Mouse (Mus musculus) midbrain, embryonic 13.5 days (tissue): Measurements from ENCODE around the gene Tmem51. TPM values are rescaled to one million over a fixed set of nuclear protein-coding genes. Genes with fewer than 3 reads are reported as not detected.
A peak's percentile ranks its signal among the peaks of the same experiment; 100 is the strongest.

Experiments used
- ATAC-seq: fragments of 200-750 bp; cut with Nextera tagmentation; 2 replicates; pipeline ENCODE4 v1.8.0; 2017; ENCODE audit warnings: mild to moderate bottlenecking, moderate TSS enrichment, moderate library complexity
- H3K27ac ChIP-seq: fragments of 300-500 bp; sonication (generic); 2 replicates; pipeline ENCODE4 v1.5.1; 2015; ENCODE audit warnings: inconsistent platforms, mild to moderate bottlenecking, moderate library complexity
- H3K27me3 ChIP-seq: fragments of 300-500 bp; sonication (generic); 2 replicates; pipeline ENCODE4 v1.6.1; 2015; ENCODE audit warnings: mild to moderate bottlenecking, inconsistent platforms
- H3K36me3 ChIP-seq: fragments of 300-500 bp; sonication (generic); 2 replicates; pipeline ENCODE4 v1.6.1; 2015; ENCODE audit warnings: mild to moderate bottlenecking, inconsistent platforms
- H3K4me1 ChIP-seq: fragments of 300-500 bp; sonication (generic); replicated peaks from 2 replicates; pipeline ENCODE4 v1.6.1; 2015; ENCODE audit warnings: inconsistent platforms
- H3K4me2 ChIP-seq: fragments of 300-500 bp; sonication (generic); replicated peaks from 2 replicates; pipeline ENCODE4 v1.6.1; 2015; ENCODE audit warnings: moderate library complexity, mild to moderate bottlenecking, inconsistent platforms
- H3K4me3 ChIP-seq: fragments of 300-500 bp; sonication (generic); replicated peaks from 2 replicates; pipeline ENCODE4 v1.5.1; 2015; ENCODE audit warnings: mild to moderate bottlenecking, inconsistent platforms
- H3K9ac ChIP-seq: fragments of 300-500 bp; sonication (generic); replicated peaks from 2 replicates; pipeline ENCODE4 v1.6.1; 2015; ENCODE audit warnings: mild to moderate bottlenecking, inconsistent platforms
- H3K9me3 ChIP-seq: fragments of 300-500 bp; sonication (generic); 2 replicates; pipeline ENCODE4 v1.6.1; 2016; ENCODE audit warnings: mild to moderate bottlenecking, inconsistent platforms
- WGBS: fragments of 180-500 bp; shearing (Covaris S2); methylation state at CpG from one replicate; pipeline ENCODE4 v1.1.7; 2015; 5-methylcytosine and 5-hydroxymethylcytosine counted together
- polyA plus RNA-seq: library from polyadenylated mRNA; unstranded; fragments of >200 nt; fragmentation: Nextera tagmentation; extraction: Ambion mirVana; gene quantifications from 2 replicates; pipeline ENCODE4 v1.2.1, GENCODE M21; 2015

Tmem51 gene
- polyA plus RNA-seq, 1 experiment from 2014 or later: 6.4 TPM

GRCm38 (mm10) chr4:142080901-142081630, 3.0 kb downstream of the Tmem51 start:
- Histone ChIP-seq H3K36me3 (no peaks in the 10 kb centered on the region), H3K9ac (no peak overlapping the region), H3K4me2 (no peak overlapping the region), H3K27me3 (peaks cover 47% of the 10 kb centered on the region), H3K4me1 (peaks cover 33% of the 10 kb centered on the region), H3K27ac (no peak overlapping the region), H3K9me3 (no peaks in the 10 kb centered on the region), H3K4me3 (no peak overlapping the region)
- 0 out of 2 replicates have a peak, but pooled peaks have one; percentile 12 for ATAC-seq
- 65% methylated on average over 17 of the region's 18 CpGs for WGBS

DNA sequence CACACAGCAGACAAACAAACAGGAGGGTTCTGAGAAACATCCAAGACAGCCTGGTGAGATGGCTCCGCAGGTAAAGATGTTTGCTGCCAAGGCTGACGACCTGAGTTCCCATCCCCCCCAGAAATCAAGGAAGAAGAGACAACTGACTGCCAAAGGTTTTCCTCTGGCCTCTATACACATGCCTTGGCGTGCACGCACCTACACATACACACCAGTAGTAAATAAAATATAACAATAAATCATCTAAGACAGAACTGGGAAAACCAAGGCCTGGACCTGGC, 3.7 kb downstream of the Tmem51 start:
- no peak for ATAC-seq
- Histone ChIP-seq H3K4me3 (no peak overlapping the region), H3K4me1 (peaks cover 33% of the 10 kb centered on the region), H3K9me3 (no peaks in the 10 kb centered on the region), H3K36me3 (no peaks in the 10 kb centered on the region), H3K9ac (no peak overlapping the region), H3K27me3 (peaks cover 40% of the 10 kb centered on the region), H3K4me2 (no peak overlapping the region), H3K27ac (no peak overlapping the region)
- WGBS: 87% methylated on average over 4 of the region's 4 CpGs

DNA sequence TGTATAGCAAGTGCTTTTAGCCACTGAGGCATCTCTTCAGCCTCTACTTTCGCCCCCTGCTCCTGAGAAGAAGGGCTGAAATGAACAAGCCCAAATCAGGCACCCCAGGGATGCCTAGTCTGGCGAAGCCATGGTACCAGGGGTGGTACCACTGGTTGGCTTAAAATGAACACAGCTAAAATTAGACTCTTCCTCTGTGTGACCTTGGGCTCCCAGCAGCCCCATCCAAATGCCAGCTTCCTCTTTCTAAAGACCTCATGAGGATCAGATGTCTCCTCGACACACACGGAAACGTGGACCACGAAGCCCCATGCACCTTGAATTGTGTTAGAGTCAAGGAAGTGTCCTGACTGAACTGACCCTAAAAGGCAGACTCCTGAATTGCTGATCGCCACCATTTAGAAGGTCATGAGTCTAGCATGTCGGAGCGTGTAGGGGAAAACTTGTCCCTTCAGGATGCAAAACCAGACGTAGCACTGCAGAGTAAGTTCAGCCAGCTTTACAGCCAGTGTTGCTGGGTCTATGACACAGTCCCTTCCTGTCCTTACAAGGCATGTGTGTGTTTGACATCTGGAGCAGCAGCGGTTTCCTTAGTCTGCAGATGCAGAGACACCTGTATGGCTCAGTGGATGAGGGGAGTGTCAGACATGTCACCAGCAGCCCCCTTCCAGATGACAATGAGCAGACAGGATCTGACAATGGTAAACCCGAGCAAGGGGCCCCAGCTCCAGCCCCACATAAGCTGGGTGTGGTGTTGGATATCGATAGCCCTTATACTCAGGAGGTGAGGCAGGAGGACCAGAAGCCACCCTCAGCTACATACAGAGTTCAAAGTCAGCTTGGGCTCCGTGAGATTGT, 4.2 kb downstream of the Tmem51 start:
- H3K4me2 ChIP-seq: no peak overlapping the region
- H3K36me3 ChIP-seq: no peaks in the 10 kb centered on the region
- H3K4me3 ChIP-seq: no peak overlapping the region
- ATAC-seq: no peak
- WGBS: 88% methylated on average over 14 of the region's 14 CpGs
- peaks cover 34% of the 10 kb centered on the region for H3K27me3 ChIP-seq
- H3K4me1 ChIP-seq: peaks cover 30% of the 10 kb centered on the region
- no peak overlapping the region for H3K9ac ChIP-seq
- no peaks in the 10 kb centered on the region for H3K9me3 ChIP-seq
- H3K27ac ChIP-seq: no peak overlapping the region

GRCm38 (mm10) chr4:142077572-142078271, 6.4 kb downstream of the Tmem51 start:
- Histone ChIP-seq H3K4me3 (no peak overlapping the region), H3K9ac (no peak overlapping the region), H3K9me3 (no peaks in the 10 kb centered on the region), H3K36me3 (no peaks in the 10 kb centered on the region), H3K4me1 (peaks cover 20% of the 10 kb centered on the region), H3K27ac (0 out of 2 replicates have a peak overlapping the region, but pooled peaks have one; percentile 25), H3K4me2 (no peak overlapping the region), H3K27me3 (peaks cover 17% of the 10 kb centered on the region; the same call in 1 of the 2 replicates)
- 55% methylated on average over 18 of the region's 18 CpGs for WGBS
- no peak for ATAC-seq

DNA sequence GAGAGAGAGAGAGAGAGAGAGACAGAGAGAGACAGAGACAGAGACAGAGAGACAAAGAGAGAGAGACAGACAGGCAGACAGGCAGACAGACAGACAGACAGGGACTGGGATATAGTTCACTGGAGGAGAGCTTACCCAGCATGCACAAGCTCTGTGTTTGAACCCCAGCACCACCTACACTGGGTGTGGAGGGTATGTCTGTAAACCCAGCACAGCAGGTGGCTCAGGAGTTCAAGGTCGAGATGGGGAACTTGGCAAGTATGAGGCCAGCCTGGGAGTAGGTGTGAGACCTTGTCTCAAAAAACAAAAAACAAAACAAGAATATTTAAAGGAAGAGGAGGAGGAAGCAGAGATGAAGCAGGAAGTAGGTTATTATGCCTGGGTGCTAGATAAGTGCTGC, 7.2 kb downstream of the Tmem51 start:
- Histone ChIP-seq H3K4me3 (no peak overlapping the region), H3K9me3 (no peaks in the 10 kb centered on the region), H3K4me2 (no peak overlapping the region), H3K27me3 (peaks cover 8% of the 10 kb centered on the region; the same call in 1 of the 2 replicates), H3K9ac (no peak overlapping the region), H3K4me1 (peaks cover 20% of the 10 kb centered on the region), H3K36me3 (no peaks in the 10 kb centered on the region), H3K27ac (no peak overlapping the region)
- 75% methylated on average over 1 of the region's 1 CpGs for WGBS
- ATAC-seq: no peak

DNA sequence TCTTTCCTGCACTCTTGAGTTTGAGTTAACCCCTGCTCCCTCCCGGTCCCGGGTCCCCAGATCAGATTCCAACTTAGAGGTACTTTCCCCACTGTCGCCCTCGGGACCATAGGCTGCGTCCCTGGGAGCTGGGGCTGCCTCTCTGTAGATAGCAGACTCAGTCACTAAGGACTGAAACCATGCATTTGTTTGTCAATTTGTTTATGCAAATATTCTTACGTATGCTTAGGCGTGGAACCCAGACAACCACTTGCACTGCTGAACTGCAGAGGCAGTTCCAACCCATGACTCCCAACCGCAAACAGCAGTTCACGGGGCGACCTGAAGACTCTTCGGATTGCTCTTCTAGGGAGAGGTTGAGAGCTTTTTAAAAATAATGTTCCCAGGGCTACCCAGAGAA, 8.2 kb downstream of the Tmem51 start:
- no peaks in the 10 kb centered on the region for H3K9me3 ChIP-seq
- WGBS: 87% methylated on average over 11 of the region's 11 CpGs

GRCm38 (mm10) chr4:142074060-142074732, 9.9 kb downstream of the Tmem51 start:
- no peaks in the 10 kb centered on the region for H3K9me3 ChIP-seq
- H3K4me2 ChIP-seq: no peak overlapping the region
- WGBS: 66% methylated on average over 13 of the region's 13 CpGs
- no peak for ATAC-seq
- H3K9ac ChIP-seq: no peak overlapping the region
- no peak overlapping the region for H3K27ac ChIP-seq
- no peaks in the 10 kb centered on the region for H3K36me3 ChIP-seq
- H3K27me3 ChIP-seq: peaks cover 14% of the 10 kb centered on the region; the same call in 1 of the 2 replicates
- H3K4me3 ChIP-seq: no peak overlapping the region
- peaks cover 21% of the 10 kb centered on the region for H3K4me1 ChIP-seq

More for the DNA sequence above, 8.2 kb downstream of the Tmem51 start:
- Histone ChIP-seq H3K36me3 (no peaks in the 10 kb centered on the region), H3K4me1 (peaks cover 20% of the 10 kb centered on the region), H3K4me2 (no peak overlapping the region), H3K4me3 (no peak overlapping the region), H3K27ac (no peak overlapping the region), H3K9ac (no peak overlapping the region), H3K27me3 (peaks cover 10% of the 10 kb centered on the region; the same call in 1 of the 2 replicates)
- no peak for ATAC-seq

DNA sequence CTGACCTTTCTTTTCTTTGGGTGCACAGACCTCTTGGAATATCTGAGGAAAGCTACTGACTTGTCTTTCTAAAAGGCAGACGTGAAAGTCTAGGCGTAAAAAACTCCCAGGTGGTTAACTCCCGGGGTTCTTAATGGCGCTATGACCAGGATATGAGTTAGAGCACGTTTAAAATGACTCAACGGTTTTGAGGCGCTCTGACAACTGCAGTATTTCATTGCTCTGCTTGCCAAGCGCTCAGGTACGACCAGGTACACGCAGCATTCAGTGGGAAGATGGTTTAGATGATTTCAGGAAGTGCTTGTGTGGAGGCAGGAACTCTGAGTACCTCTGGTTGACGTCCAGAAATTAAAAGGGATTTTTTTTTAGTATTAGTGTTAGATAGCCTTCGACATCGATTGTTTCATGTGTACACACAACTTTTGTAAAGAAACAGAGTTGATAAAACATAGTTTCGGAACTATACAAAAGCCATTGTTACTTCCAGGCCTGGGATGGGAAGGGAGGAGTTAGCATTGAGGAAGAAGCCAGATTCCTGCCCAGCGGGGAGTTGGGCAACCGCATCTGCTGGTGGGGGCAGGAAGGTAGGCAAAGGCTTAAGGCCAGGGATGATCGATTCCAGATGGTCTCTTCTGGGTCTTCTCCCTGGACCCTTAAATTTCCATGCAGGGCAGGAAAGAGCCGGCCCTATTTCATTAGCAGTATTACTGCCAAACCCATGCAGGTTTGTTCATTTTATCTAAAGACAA, 12.7 kb downstream of the Tmem51 start:
- peaks cover 20% of the 10 kb centered on the region; the same call in 1 of the 2 replicates for H3K27me3 ChIP-seq
- H3K36me3 ChIP-seq: no peaks in the 10 kb centered on the region
- no peak overlapping the region for H3K27ac ChIP-seq
- WGBS: 12% methylated on average over 18 of the region's 18 CpGs
- no peak overlapping the region for H3K9ac ChIP-seq
- H3K9me3 ChIP-seq: no peaks in the 10 kb centered on the region
- ATAC-seq: no peak
- H3K4me2 ChIP-seq: no peak overlapping the region
- no peak overlapping the region for H3K4me3 ChIP-seq
- H3K4me1 ChIP-seq: peaks cover 26% of the 10 kb centered on the region

DNA sequence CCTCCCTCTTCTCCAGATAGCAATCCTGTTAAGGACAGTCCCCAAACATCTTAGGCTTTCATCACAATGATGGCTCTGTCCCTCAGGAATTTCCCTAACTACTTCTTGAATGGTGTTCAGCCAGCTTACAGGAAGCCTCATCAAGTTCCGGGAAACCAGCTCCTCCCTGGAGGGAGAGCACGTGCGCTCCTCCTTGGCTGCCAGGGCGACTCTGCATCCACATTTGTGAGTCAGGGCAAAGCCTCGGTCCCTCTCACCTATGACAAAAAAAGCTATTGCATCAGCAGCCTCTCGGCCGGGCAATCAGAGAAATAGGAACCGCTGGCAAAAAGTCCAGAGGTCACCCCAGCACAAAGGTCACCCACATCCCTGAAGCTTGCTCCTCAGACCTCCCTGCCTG, 13.3 kb downstream of the Tmem51 start:
- peaks cover 28% of the 10 kb centered on the region for H3K4me1 ChIP-seq
- H3K9me3 ChIP-seq: no peaks in the 10 kb centered on the region
- ATAC-seq: no peak
- H3K36me3 ChIP-seq: no peaks in the 10 kb centered on the region
- no peak overlapping the region for H3K4me3 ChIP-seq
- peaks cover 20% of the 10 kb centered on the region; the same call in 1 of the 2 replicates for H3K27me3 ChIP-seq
- H3K4me2 ChIP-seq: no peak overlapping the region
- no peak overlapping the region for H3K27ac ChIP-seq
- 11% methylated on average over 8 of the region's 8 CpGs for WGBS
- H3K9ac ChIP-seq: no peak overlapping the region

DNA sequence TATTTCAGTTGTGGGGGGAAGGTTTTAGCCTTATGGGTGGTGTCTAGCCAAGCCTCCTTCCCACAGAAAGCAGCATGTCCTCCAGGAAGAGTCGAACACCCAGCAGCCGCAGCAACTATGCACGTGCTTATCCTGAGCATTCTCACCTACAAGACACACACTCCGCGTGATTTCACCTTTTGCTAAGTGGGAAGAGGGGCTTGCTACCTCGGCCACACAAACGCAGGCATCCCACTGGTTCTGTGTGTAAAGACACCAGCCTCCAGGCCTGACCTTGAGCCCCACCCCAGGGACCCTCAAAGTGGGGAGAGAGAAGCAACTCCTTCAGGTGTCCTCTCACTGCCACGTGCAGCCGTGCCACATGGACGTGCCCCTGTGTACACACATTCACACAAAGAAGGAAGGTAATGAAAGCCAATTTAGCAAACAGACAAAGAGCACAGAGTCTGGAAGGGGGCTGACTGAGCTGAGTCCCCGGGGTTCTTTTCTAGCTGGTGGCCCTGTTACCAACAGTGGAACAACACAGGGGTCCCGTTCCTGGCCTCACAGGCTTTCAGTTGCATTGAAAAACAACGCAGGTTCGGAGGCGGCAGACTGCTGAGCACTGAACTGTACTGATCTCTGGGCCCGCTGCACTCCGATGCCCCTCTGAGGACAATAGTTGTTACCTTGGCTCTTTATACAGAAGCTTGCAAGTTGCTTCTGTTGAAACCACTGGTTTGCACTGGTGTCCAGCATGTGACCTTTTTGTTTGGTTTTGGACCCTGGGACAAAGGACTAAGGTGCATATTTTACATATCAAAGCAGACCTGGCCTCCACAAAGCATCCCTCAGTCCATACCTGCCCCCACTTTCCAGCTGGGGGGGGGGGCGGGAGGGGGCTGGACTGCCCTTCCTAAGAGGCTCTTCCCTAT, 14.9 kb downstream of the Tmem51 start:
- H3K4me1 ChIP-seq: peaks cover 22% of the 10 kb centered on the region
- peaks cover 20% of the 10 kb centered on the region; the same call in 1 of the 2 replicates for H3K27me3 ChIP-seq
- H3K36me3 ChIP-seq: no peaks in the 10 kb centered on the region
- no peak overlapping the region for H3K4me2 ChIP-seq
- peak; percentile 24; the same call in 1 of the 2 replicates for ATAC-seq
- WGBS: 18% methylated on average over 18 of the region's 18 CpGs
- H3K27ac ChIP-seq: no peak overlapping the region
- H3K9ac ChIP-seq: no peak overlapping the region
- H3K4me3 ChIP-seq: no peak overlapping the region
- no peaks in the 10 kb centered on the region for H3K9me3 ChIP-seq
